Mouse (Mus musculus) embryonic stem cell, embryonic (primary cell): ENCODE results near the gene Rhox10.
"Not testable (repeated sequence)": the region's sequence is repeated elsewhere in the genome, so short reads cannot be mapped to it uniquely, and the experiment has no call there.

Experiments used
- CTCF ChIA-PET, 4 experiments: fragments of 300-600 bp in 2 of 4; fragments of 350-600 bp in 2 of 4; sonication (Branson Sonifier 250); formaldehyde crosslinking; loops; one replicate each; lab custom pipeline; 2022; ENCODE audit warnings: inconsistent platforms in 2 of 4; lab: Charles Lee
- POLR2A ChIA-PET, 4 experiments: fragments of 300-600 bp in 2 of 4; fragments of 350-600 bp in 2 of 4; sonication (Branson Sonifier 250); formaldehyde crosslinking; loops; one replicate each; lab custom pipeline; 2022; ENCODE audit warnings: antibody characterized with exemption in 4 of 4, inconsistent platforms in 1 of 4; lab: Charles Lee

The Rhox10 gene

GRCm38 (mm10) chrX:38066175-38066574 is at the start of gene Rhox10:
Rhox10 (plus strand) TSS chrX:38066475.
- ChIA-PET POLR2A (interaction anchor here in 1 of 4 experiments (0.6 kb wide), 1 partner anchor 1350 kb away, joined by 3 read pairs; no protein-coding TSS in a partner anchor), CTCF (interaction anchor here in 3 of 4 experiments (0.6 to 0.9 kb wide), 6 partner anchors 17 to 1514 kb away, joined by 3 to 8 read pairs (median 4); no protein-coding TSS in a partner anchor)

- CTCF ChIA-PET, POLR2A ChIA-PET: not testable (repeated sequence)
Observed at GRCm38 (mm10) chrX:38018597-38018996, 47.7 kb upstream of the Rhox10 start, which contains the start of gene Btg1-ps1. Btg1-ps1 (minus strand) TSS chrX:38018815.

- ChIA-PET CTCF (no interaction called here), POLR2A (no interaction called here)
Observed at GRCm38 (mm10) chrX:38033841-38034240, 32.4 kb upstream of the Rhox10 start.

DNA sequence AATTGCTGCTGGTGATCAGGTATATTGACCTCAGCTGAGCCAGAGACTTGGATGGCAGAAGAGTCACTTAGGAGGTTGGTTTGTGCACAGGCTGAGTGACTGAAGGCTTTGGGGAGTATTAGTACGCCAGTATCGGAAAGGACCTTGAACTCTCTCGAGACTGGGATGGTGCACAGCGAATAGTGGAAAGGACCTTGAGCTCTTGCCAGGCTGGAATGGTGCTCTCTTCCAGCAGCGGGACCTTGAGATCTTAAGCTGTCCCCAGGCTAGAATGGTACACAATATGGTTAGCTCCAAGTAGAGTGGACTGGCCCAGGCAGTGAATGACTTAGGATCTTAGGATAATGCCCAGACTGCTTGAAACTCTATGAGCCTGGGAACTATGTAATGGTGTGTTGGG is 26.6 kb upstream of the Rhox10 start:
- POLR2A ChIA-PET: no interaction called here
- CTCF ChIA-PET: no interaction called here

- POLR2A ChIA-PET: not testable (repeated sequence)
Observed at GRCm38 (mm10) chrX:38043014-38043413, 23.3 kb upstream of the Rhox10 start, which contains the start of gene Btg1-ps2. Btg1-ps2 (minus strand) TSS chrX:38043114.

DNA sequence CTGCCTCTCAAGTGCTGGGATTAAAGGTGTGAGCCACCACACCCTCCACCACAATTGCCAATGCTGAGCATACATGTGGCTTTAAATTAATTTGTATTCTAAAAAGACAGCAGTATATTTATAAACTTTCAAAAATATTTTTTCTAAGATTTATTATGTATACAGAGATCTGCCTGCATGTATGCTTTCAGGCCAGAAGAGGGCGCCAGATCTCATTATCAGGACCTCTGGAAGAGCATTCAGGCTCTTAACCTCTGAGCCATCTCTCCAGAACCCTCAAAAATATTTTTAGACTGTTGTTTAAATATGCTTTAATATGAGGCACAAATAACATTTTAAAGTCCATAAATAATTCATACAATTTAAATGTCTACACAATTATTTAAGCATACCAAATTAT is 4.7 kb upstream of the Rhox10 start:
- ChIA-PET POLR2A (no interaction called here), CTCF (no interaction called here)

More at GRCm38 (mm10) chrX:38043014-38043413, 23.3 kb upstream of the Rhox10 start, which contains the start of gene Btg1-ps2:
- CTCF ChIA-PET: not testable (repeated sequence)

- ChIA-PET CTCF (interaction anchor here (0.6 to 1.7 kb wide), 23 partner anchors 10 to 292 kb away, joined by 3 to 10 read pairs (median 3); partner anchors contain the start of genes Rhox10 (in 1 of the 4) and Zbtb33 (in 1 of the 4)), POLR2A (interaction anchor here in 1 of 4 experiments (0.6 kb wide), 1 partner anchor 314 kb away, joined by 5 read pairs; no protein-coding TSS in a partner anchor)
Observed at GRCm38 (mm10) chrX:38084226-38084625, 18.0 kb downstream of the Rhox10 start.

DNA sequence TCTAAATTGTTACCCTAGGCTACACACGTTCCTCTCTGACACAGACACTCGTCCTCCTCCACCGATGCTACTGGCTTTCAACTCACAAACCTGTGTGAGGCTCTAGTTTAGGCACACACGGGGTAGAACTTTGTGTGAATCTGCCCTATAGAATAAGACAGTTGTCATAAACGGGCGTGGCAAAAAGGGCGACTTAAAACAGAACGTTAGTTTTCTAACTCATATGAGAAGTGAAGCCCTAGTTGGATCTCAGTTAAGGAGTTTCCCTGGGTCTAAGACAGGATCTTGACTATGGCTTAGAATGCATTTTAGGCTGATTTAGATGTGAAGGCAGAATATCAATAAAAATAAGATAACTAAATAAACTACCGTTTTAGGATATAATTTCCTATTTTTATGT is 18.8 kb downstream of the Rhox10 start, which contains the start of gene Rhox11:
Gene Rhox11, minus strand, starts transcription at position 101 of the 400 bp plus-strand sequence.
- ChIA-PET POLR2A (no interaction called here), CTCF (interaction anchor here in 2 of 4 experiments (0.6 to 1.7 kb wide), 5 partner anchors 15 to 164 kb away, joined by 3 to 7 read pairs (median 4); no protein-coding TSS in a partner anchor)

DNA sequence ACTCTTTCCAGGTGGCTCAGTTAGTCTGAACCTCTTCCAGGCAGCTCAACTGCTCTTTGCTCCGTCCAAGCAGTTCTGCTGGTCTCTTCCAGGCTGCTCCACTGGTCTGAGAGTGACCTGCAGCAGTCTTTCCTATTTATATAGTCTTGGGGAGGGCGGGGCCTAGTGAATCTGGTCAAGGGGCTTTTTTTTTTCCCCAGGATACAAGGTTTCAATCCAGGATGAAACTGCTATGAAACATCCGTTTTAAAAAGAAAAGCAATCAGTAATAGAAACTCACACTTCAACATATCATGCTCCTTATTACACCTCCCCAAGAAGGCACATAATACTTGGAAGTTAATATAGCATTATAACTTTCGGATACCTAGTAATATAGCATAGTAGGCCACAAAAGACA is 44.5 kb downstream of the Rhox10 start, which contains the start of gene Rhox12:
Gene Rhox12, minus strand, starts transcription at position 101 of the 400 bp plus-strand sequence.
- ChIA-PET POLR2A (no interaction called here), CTCF (no interaction called here)

GRCm38 (mm10) chrX:38120982-38121381 is 54.7 kb downstream of the Rhox10 start, which contains the start of gene Rhox13:
Rhox13 (plus strand) TSS chrX:38121219.
- POLR2A ChIA-PET: no interaction called here
- CTCF ChIA-PET: no interaction called here
